Mouse (Mus musculus): ENCODE data around the gene Pdss2.

DNA sequence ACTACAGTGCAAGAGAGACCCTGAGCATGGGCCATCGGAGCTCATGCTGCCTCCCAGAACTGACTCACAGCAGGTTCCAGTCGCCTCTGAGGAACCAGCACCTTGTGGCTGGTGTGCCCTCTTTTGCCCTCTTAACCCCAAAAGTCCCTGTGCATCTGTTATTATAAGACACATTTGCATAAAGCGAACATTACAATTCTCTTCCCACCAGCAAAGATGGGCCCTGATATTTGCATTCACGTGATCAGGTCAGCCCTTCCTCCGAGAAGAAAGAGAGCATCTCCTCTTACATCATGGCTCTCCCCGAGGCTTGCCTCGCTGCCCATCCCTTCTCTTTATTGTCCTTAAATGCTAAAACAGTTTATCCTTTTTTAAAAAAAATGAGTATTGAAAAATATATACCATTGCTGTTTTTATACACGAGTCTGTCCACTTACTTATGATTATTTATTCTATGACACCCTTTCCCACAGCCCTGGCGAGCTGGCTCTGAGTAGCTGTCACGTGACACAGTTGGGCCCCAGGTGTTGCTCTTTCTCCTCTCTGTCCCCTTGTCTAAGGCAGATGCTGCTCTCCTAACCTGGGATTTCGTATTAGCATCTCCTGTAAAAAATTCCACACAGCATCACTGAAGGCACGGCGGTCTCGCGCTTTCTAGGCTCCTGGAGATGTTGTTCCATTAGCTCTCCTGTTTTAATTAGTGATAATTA, 200.9 kb downstream of the Pdss2 start:
- TF ChIP-seq CTCF (IDR thresholded peaks at IDR 0.05; ENCODE audit: low read depth, low read length) (no peak), POLR2A (IDR thresholded peaks at IDR 0.05; ENCODE audit: insufficient read depth, low read length) (no peak)
